ENCODE assay signal across 25 mouse cellular contexts in the genomic region with DNA sequence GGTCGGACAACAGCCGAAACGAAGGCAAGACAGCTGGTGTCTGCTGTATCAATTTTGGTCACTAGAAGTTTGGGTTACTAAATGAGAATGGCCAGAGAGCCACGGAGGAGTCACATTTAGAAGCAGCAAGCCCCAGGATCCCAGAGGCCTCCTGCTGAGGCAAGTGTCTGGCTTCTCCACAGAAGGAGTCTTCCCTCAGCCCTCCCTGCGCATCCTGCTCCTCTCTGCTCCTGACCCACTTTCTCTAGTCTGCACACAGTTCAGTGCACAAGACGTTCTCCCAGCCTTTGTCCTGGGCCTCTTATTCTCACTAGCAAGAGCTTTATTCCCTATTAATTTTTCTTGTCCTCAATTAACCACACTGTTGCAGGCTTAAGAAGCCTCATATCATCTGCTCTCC.
DNase-seq lines count a peak whose midpoint lies in the region; ATAC-seq lines count a peak whose summit lies in the region.
"Had no signal": no experiment of that assay in that cellular context is flagged by ENCODE, and none has a peak within 500 bp of the region (broad histone marks: within the 10 kb centered on the region; RNA-seq: fewer than 3 reads in every experiment).

No protein-coding gene starts in this region.

- no peak overlapping the region for H3K4me2 ChIP-seq in midbrain, embryonic 15.5 days
- no peak overlapping the region for H3K4me2 ChIP-seq in midbrain, embryonic 14.5 days (ENCODE audit: low read length)
- H3K4me2 ChIP-seq: embryonic facial prominence, embryonic 15.5 days; heart, embryonic 13.5 days; hindbrain, embryonic 15.5 days; limb, embryonic 13.5 days; liver, embryonic 12.5 days had no signal

- 59% methylated on average over 6 of the region's 6 CpGs for WGBS in midbrain, embryonic 15.5 days
- 60% methylated on average over 6 of the region's 6 CpGs for WGBS in midbrain, embryonic 14.5 days

- peaks cover 17% of the 10 kb centered on the region for H3K4me1 ChIP-seq in midbrain, embryonic 15.5 days
- peaks cover 22% of the 10 kb centered on the region for H3K4me1 ChIP-seq in midbrain, embryonic 14.5 days (ENCODE audit: control insufficient read depth, insufficient read depth, low read length)

- H3K9me3 ChIP-seq in midbrain, embryonic 15.5 days, result no peaks in the 10 kb centered on the region
- H3K9me3 ChIP-seq in midbrain, embryonic 14.5 days (ENCODE audit: control insufficient read depth, low read length), result no peaks in the 10 kb centered on the region
- H3K9me3 ChIP-seq: embryonic facial prominence, embryonic 15.5 days; heart, embryonic 13.5 days; hindbrain, embryonic 15.5 days; limb, embryonic 13.5 days; liver, embryonic 12.5 days had no signal

- no peak overlapping the region for H3K4me3 ChIP-seq in midbrain, embryonic 15.5 days
- H3K4me3 ChIP-seq in midbrain, embryonic 14.5 days (replicated peaks; ENCODE audit: low read depth, low read length), result no peak overlapping the region
- H3K4me3 ChIP-seq: embryonic facial prominence, embryonic 15.5 days; heart, adult 2 months; heart, embryonic 13.5 days; hindbrain, embryonic 15.5 days; limb, embryonic 13.5 days; liver, embryonic 12.5 days; myocyte had no signal

- peak; percentile 31 for DNase-seq in cerebellum, adult 11-12 months
- DNase-seq in cerebellum, postnatal 4 days (ENCODE audit: low spot score in 2 of 2), result no peak
- DNase-seq in midbrain, embryonic 14.5 days, result no peak
- DNase-seq in cerebellum, postnatal 10 days, result peak; percentile 21 to 36
- DNase-seq in retina, postnatal 1 day, result peak; percentile 77
- no peak for DNase-seq in lung, postnatal 10 days
- no peak for DNase-seq in urinary bladder, postnatal 25 days (ENCODE audit: low spot score)
- DNase-seq: adrenal gland, postnatal 25 days; gastrocnemius, postnatal 25 days; heart, adult 2 months; kidney, postnatal 25 days; lung, adult 18-20 months; lung, postnatal 14 days; right cerebral cortex, postnatal 14 days; spleen, adult 18-20 months had no signal

- H3K9ac ChIP-seq in midbrain, embryonic 15.5 days, result no peak overlapping the region
- no peak overlapping the region for H3K9ac ChIP-seq in midbrain, embryonic 14.5 days (replicated peaks; ENCODE audit: low read length)
- H3K9ac ChIP-seq: embryonic facial prominence, embryonic 15.5 days; heart, embryonic 13.5 days; hindbrain, embryonic 15.5 days; limb, embryonic 13.5 days; liver, embryonic 12.5 days had no signal

- 0 out of 2 replicates have a peak overlapping the region, but pooled peaks have one; percentile 9 for H3K27ac ChIP-seq in midbrain, embryonic 15.5 days
- no peak overlapping the region for H3K27ac ChIP-seq in midbrain, embryonic 14.5 days (replicated peaks; ENCODE audit: low read depth, low read length)
- H3K27ac ChIP-seq: embryonic facial prominence, embryonic 15.5 days; heart, adult 2 months; heart, embryonic 13.5 days; hindbrain, embryonic 15.5 days; limb, embryonic 13.5 days; liver, embryonic 12.5 days had no signal

- no peak for ATAC-seq in midbrain, embryonic 15.5 days (replicated peaks)
- ATAC-seq in midbrain, embryonic 14.5 days (ENCODE audit: low FRiP score, low TSS enrichment), result no peak
- ATAC-seq: forebrain, embryonic 16.5 days; intestine, embryonic 16.5 days; liver, embryonic 12.5 days; midbrain, embryonic 16.5 days had no signal

- no peaks in the 10 kb centered on the region for H3K27me3 ChIP-seq in midbrain, embryonic 15.5 days (replicated peaks)
- H3K27me3 ChIP-seq in midbrain, embryonic 14.5 days (ENCODE audit: control insufficient read depth, insufficient read depth, low read length), result no peaks in the 10 kb centered on the region
- H3K27me3 ChIP-seq: embryonic facial prominence, embryonic 15.5 days; heart, embryonic 13.5 days; hindbrain, embryonic 15.5 days; limb, embryonic 13.5 days; liver, embryonic 12.5 days had no signal

- H3K36me3 ChIP-seq in midbrain, embryonic 15.5 days (replicated peaks), result no peaks in the 10 kb centered on the region
- no peaks in the 10 kb centered on the region for H3K36me3 ChIP-seq in midbrain, embryonic 14.5 days (ENCODE audit: control insufficient read depth, insufficient read depth, low read length)
- H3K36me3 ChIP-seq: embryonic facial prominence, embryonic 15.5 days; heart, embryonic 13.5 days; hindbrain, embryonic 15.5 days; limb, embryonic 13.5 days; liver, embryonic 12.5 days had no signal

Comparison
In these comparisons a context has a peak if more than half of its experiments do, and no peak if none do; other contexts are left out.
1. DNase-seq: peak in cerebellum, adult 11-12 months (single experiment), cerebellum, postnatal 10 days (2 of 2) and retina, postnatal 1 day (single experiment); none in cerebellum, postnatal 4 days (0 of 2), midbrain, embryonic 14.5 days (single experiment), lung, postnatal 10 days (single experiment) and urinary bladder, postnatal 25 days (single experiment).